Mouse (Mus musculus) forebrain, embryonic 10.5 days (tissue): ENCODE measurements around the gene Mtfmt. TPM values are rescaled to one million over a fixed set of nuclear protein-coding genes. Genes with fewer than 3 reads are reported as not detected.

Experiments
- DNase-seq: peaks from one replicate; pipeline ENCODE4 v3.0.0-alpha.2; 2017; ENCODE audit warnings: low spot score; ENCODE audit errors: extremely low spot score
- H3K27ac ChIP-seq: fragments of 300-500 bp; sonication (generic); 2 replicates; pipeline ENCODE4 v1.5.1; 2016; ENCODE audit warnings: mild to moderate bottlenecking
- H3K27me3 ChIP-seq: fragments of 300-500 bp; sonication (generic); 2 replicates; pipeline ENCODE4 v1.6.1; 2016; ENCODE audit warnings: mild to moderate bottlenecking; ENCODE audit not compliant: poor library complexity, severe bottlenecking
- H3K36me3 ChIP-seq: fragments of 300-500 bp; sonication (generic); replicated peaks from 2 replicates; pipeline ENCODE4 v1.6.1; 2016; ENCODE audit warnings: mild to moderate bottlenecking, moderate library complexity
- H3K4me1 ChIP-seq: fragments of 300-500 bp; sonication (generic); 2 replicates; pipeline ENCODE4 v1.6.1; 2016
- H3K4me3 ChIP-seq: fragments of 300-500 bp; sonication (generic); 2 replicates; pipeline ENCODE4 v1.5.1; 2016; ENCODE audit warnings: mild to moderate bottlenecking, moderate library complexity
- H3K9me3 ChIP-seq: fragments of 300-500 bp; sonication (generic); 2 replicates; pipeline ENCODE4 v1.6.1; 2016; ENCODE audit warnings: mild to moderate bottlenecking, moderate library complexity
- WGBS: fragments of 180-500 bp; shearing (Covaris S2); methylation state at CpG from one replicate; pipeline ENCODE4 v1.1.7; 2016; 5-methylcytosine and 5-hydroxymethylcytosine counted together
- polyA plus RNA-seq: library from polyadenylated mRNA; unstranded; fragments of >200 nt; fragmentation: Nextera tagmentation; extraction: Ambion mirVana; gene quantifications from 2 replicates; pipeline ENCODE4 v1.2.1, GENCODE M21; 2016

The Mtfmt gene
- 20.5 and 21.5 TPM in 2 replicates for polyA plus RNA-seq

- no peaks in the 10 kb centered on the region for H3K9me3 ChIP-seq
- peaks cover 10% of the 10 kb centered on the region for H3K4me1 ChIP-seq
- DNase-seq: peak; percentile 89
- H3K4me3 ChIP-seq: peak within 1 kb of the TSS; percentile 97
- H3K36me3 ChIP-seq: peaks cover 27% of the 10 kb centered on the region
- peak within 1 kb of the TSS; percentile 89 for H3K27ac ChIP-seq
- H3K27me3 ChIP-seq: no peaks in the 10 kb centered on the region
- WGBS: under 1% methylated on average over 54 of the region's 54 CpGs
These were observed at the start of gene Mtfmt for GRCm38 (mm10) chr9:65435671-65436301. Gene Mtfmt, plus strand, starts transcription at chr9:65435782.

GRCm38 (mm10) chr9:65386373-65387140 lies 49.0 kb upstream of the Mtfmt start:
- 41% methylated on average over 8 of the region's 8 CpGs for WGBS
- DNase-seq: no peak

GRCm38 (mm10) chr9:65390752-65391612 lies 44.6 kb upstream of the Mtfmt start:
- H3K9me3 ChIP-seq: no peaks in the 10 kb centered on the region; the same call in 1 of the 2 replicates
- DNase-seq: peak; percentile 36
- peak overlapping the region; percentile 71 for H3K27ac ChIP-seq
- peaks cover 19% of the 10 kb centered on the region for H3K4me1 ChIP-seq
- peaks cover 70% of the 10 kb centered on the region for H3K27me3 ChIP-seq
- no peaks in the 10 kb centered on the region for H3K36me3 ChIP-seq
- 19% methylated on average over 96 of the region's 96 CpGs for WGBS
- H3K4me3 ChIP-seq: peak overlapping the region; percentile 52

More at GRCm38 (mm10) chr9:65386373-65387140, 49.0 kb upstream of the Mtfmt start:
- Histone ChIP-seq H3K9me3 (no peaks in the 10 kb centered on the region; the same call in 1 of the 2 replicates), H3K27me3 (peaks cover 38% of the 10 kb centered on the region), H3K4me1 (peaks cover 18% of the 10 kb centered on the region), H3K4me3 (no peak overlapping the region), H3K36me3 (no peaks in the 10 kb centered on the region), H3K27ac (no peak overlapping the region)

- H3K27ac ChIP-seq: peak within 1 kb of the TSS; percentile 71
- DNase-seq: no peak
- H3K36me3 ChIP-seq: no peaks in the 10 kb centered on the region
- no peaks in the 10 kb centered on the region; the same call in 1 of the 2 replicates for H3K9me3 ChIP-seq
- peaks cover 14% of the 10 kb centered on the region for H3K4me1 ChIP-seq
- H3K4me3 ChIP-seq: peak within 1 kb of the TSS; percentile 52
- peaks cover 75% of the 10 kb centered on the region for H3K27me3 ChIP-seq
- 46% methylated on average over 8 of the region's 8 CpGs for WGBS
These were observed 44.0 kb upstream of the Mtfmt start, which contains the start of gene Kbtbd13 for GRCm38 (mm10) chr9:65391613-65391964. Gene Kbtbd13, minus strand, starts transcription at chr9:65391652.

- Histone ChIP-seq H3K9me3 (no peaks in the 10 kb centered on the region; the same call in 1 of the 2 replicates), H3K4me3 (no peak overlapping the region), H3K36me3 (no peaks in the 10 kb centered on the region), H3K27me3 (peaks cover 82% of the 10 kb centered on the region), H3K27ac (no peak overlapping the region), H3K4me1 (peaks cover 11% of the 10 kb centered on the region)
- DNase-seq: peak; percentile 56
- 30% methylated on average over 6 of the region's 6 CpGs for WGBS
These were observed 42.8 kb upstream of the Mtfmt start for GRCm38 (mm10) chr9:65392638-65393364.

GRCm38 (mm10) chr9:65393606-65394005 lies 42.0 kb upstream of the Mtfmt start:
- H3K27ac ChIP-seq: no peak overlapping the region
- no peak overlapping the region for H3K4me3 ChIP-seq
- no peaks in the 10 kb centered on the region for H3K36me3 ChIP-seq
- 56% methylated on average over 2 of the region's 2 CpGs for WGBS
- peaks cover 81% of the 10 kb centered on the region for H3K27me3 ChIP-seq
- no peaks in the 10 kb centered on the region; the same call in 1 of the 2 replicates for H3K9me3 ChIP-seq
- no peak for DNase-seq
- peaks cover 19% of the 10 kb centered on the region for H3K4me1 ChIP-seq

- 68% methylated on average over 2 of the region's 2 CpGs for WGBS
- H3K36me3 ChIP-seq: no peaks in the 10 kb centered on the region
- H3K27me3 ChIP-seq: peaks cover 81% of the 10 kb centered on the region
- no peak overlapping the region for H3K27ac ChIP-seq
- H3K9me3 ChIP-seq: no peaks in the 10 kb centered on the region; the same call in 1 of the 2 replicates
- H3K4me3 ChIP-seq: no peak overlapping the region
- H3K4me1 ChIP-seq: peaks cover 26% of the 10 kb centered on the region
- no peak for DNase-seq
These were observed 41.2 kb upstream of the Mtfmt start for GRCm38 (mm10) chr9:65394360-65394759.

- H3K9me3 ChIP-seq: no peaks in the 10 kb centered on the region
- peak within 1 kb of the TSS; percentile 60 for H3K4me3 ChIP-seq
- H3K4me1 ChIP-seq: peaks cover 15% of the 10 kb centered on the region
- peak within 1 kb of the TSS; percentile 81 for H3K27ac ChIP-seq
- DNase-seq: peak; percentile 83
- H3K36me3 ChIP-seq: no peaks in the 10 kb centered on the region
- 0% methylated on average over 24 of the region's 24 CpGs for WGBS
- H3K27me3 ChIP-seq: peaks cover 47% of the 10 kb centered on the region
These were observed 37.3 kb upstream of the Mtfmt start, which contains the start of gene Rasl12 for GRCm38 (mm10) chr9:65398279-65398678. Gene Rasl12, plus strand, starts transcription at chr9:65398506.

- DNase-seq: no peak
- H3K27ac ChIP-seq: no peak overlapping the region
- H3K27me3 ChIP-seq: peaks cover 38% of the 10 kb centered on the region
- H3K4me3 ChIP-seq: no peak overlapping the region
- peaks cover 15% of the 10 kb centered on the region for H3K4me1 ChIP-seq
- no peaks in the 10 kb centered on the region for H3K36me3 ChIP-seq
- H3K9me3 ChIP-seq: no peaks in the 10 kb centered on the region
- WGBS: 92% methylated on average over 6 of the region's 6 CpGs
These were observed 35.6 kb upstream of the Mtfmt start for GRCm38 (mm10) chr9:65399934-65400333.

- Histone ChIP-seq H3K36me3 (no peaks in the 10 kb centered on the region), H3K27ac (no peak overlapping the region), H3K4me1 (no peaks in the 10 kb centered on the region), H3K9me3 (no peaks in the 10 kb centered on the region), H3K4me3 (no peak overlapping the region), H3K27me3 (peaks cover 4% of the 10 kb centered on the region; the same call in 1 of the 2 replicates)
- 84% methylated on average over 15 of the region's 15 CpGs for WGBS
- no peak for DNase-seq
These were observed 31.0 kb upstream of the Mtfmt start for GRCm38 (mm10) chr9:65404331-65405183.

- H3K9me3 ChIP-seq: no peaks in the 10 kb centered on the region
- WGBS: 86% methylated on average over 2 of the region's 2 CpGs
- no peak for DNase-seq
- no peak overlapping the region for H3K27ac ChIP-seq
- H3K27me3 ChIP-seq: no peaks in the 10 kb centered on the region
- H3K36me3 ChIP-seq: no peaks in the 10 kb centered on the region
- H3K4me1 ChIP-seq: no peaks in the 10 kb centered on the region
- H3K4me3 ChIP-seq: no peak overlapping the region
These were observed 30.5 kb upstream of the Mtfmt start for GRCm38 (mm10) chr9:65405184-65405449.
